Mouse (Mus musculus) NIH3T3 (cell line): Measurements from ENCODE around the gene Sart1.
A peak's percentile ranks its signal among the peaks of the same experiment; 100 is the strongest.

ENCODE experiments used
- DNase-seq: peaks from one replicate; pipeline ENCODE4 v3.0.0-alpha.2; 2012; ENCODE audit warnings: low read depth

Gene Sart1

GRCm38 (mm10) chr19:5388588-5389242 lies at the start of gene Sart1:
Sart1 (minus strand) TSS chr19:5388703.
- peak; percentile 98 for DNase-seq

- DNase-seq: peak; percentile 61
These were observed 45.4 kb upstream of the Sart1 start for GRCm38 (mm10) chr19:5433951-5434350.

DNA sequence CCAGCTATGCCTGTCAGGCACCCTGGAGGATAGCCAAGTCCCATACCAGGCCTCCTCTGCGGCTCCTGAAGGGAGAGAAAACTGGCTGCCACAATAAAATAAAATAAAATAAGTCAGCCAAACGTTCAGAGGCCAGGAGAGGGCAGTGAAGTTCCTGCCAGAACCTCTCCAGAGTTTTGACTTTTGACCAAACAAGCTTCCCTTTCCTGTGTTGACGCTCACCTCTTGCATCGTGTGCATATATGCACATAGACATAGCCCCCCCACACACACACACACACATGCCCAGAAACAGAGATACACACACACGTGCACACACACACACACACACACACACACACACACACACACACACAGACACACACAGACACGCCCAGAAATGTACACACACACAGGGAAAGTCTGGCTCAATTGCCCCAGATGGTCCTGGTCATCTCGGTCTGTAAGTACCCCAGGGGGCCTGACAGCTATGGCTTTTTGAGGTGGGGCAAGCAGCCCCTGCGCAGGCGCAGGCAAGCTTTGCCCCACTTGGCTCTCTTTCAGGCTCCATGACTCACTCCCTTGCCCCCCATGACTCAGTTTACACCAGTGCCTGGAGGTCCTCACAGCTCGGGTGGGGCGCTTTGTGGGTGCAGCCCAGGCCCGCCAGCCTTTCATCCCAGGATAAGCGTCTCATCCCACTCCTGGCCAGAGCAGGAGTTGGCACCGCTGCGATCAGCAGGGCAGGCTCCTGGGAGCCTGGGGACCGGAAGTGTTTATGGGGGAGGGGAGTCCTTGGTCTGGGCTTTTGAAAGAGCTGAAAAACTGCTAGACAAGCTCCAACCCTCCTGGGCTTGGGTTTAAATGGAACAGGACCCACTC lies 44.7 kb upstream of the Sart1 start:
- peak; percentile 94 for DNase-seq

GRCm38 (mm10) chr19:5431911-5432464 lies 43.5 kb upstream of the Sart1 start:
- DNase-seq: peak; percentile 93

GRCm38 (mm10) chr19:5430408-5430807 lies 41.9 kb upstream of the Sart1 start:
- DNase-seq: peak; percentile 37

DNA sequence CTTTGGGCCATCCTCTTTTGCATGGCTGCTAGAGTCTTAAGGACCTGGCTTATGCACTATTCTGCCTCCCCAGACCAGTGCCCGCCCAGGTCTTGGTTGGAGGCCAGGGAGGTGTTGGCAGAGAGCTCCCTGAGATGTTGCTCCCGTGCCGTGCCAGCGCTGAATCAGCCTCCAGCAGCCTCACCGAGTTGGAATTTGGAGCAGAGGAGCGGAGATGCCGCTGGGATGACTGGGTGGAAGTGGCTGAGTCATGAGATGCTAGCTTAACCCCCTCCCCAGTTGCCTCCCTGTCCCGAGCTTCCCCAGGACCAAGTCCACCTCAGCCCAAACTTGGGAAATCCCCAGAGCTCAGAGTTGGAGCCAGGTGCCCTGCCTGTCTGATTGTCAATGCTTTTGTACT lies 41.3 kb upstream of the Sart1 start:
- peak; percentile 98 for DNase-seq

DNA sequence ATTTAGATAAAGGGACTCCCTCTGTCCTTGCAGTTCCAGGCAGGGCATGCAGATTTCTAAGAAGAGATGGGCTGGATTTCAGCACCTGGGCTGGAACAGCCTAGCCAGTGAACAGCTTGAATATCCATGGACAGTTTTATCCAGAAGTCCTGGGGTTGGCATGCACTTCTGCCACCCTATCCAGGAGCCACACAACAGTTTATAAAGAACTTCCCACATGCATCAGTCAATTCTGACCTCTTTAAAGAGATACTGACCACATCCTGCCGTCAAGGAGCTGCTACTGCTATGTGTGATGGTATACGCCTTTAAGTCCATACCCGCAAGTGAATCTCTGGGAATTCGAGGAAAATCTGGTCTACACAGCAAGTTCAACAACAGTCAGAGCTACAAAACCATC lies 40.7 kb upstream of the Sart1 start:
- DNase-seq: no peak

DNA sequence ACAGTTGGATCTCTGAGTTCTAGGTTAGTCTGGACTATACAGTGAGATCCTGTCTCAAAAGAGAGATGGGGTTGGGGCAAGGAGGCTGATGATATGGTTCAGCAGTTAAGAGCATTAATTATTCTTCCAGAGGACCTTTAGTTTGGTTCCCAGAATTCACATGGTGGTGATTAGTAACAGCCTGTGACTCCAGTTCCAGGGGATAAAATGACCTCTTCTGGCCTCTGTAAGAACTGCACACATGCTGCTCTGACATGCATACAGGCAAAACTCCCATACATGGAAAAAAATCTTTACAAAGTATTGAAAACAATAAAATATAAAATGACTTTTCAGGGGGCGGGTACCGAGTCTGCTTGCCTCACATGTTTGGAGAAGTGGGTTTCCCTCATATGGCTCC lies 39.6 kb upstream of the Sart1 start:
- peak; percentile 83 for DNase-seq

DNA sequence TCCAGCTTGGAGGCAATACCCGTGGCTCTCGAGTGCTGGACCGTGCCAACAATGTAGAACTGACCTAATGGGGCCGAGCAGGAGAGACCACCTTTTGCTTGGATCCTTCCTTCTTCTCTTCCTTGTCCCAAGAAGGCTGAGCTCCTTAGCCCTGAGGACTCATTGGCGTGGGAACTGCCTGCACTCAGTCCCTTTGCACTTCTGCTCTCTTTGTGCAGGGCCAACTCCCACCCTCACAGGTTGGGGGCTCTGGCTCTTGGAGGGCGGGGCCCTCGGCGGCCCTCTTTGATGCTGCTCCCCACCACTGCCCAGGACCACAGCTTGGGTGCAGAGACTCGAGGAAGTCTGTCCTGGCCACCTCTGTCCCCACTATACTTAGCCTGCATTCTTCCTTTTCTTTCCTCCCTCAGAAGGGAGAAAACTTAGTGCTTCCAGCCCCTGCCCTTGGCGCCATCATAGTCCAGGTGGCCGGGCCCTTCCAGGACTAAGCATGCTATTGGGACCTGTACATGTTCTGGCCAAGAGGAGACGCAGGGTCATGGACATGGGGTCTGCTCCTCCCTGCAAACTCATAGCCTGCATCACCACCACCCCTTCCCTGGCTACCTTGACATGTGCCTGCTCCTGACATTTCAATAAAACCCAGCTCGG lies 38.3 kb upstream of the Sart1 start:
- DNase-seq: no peak

GRCm38 (mm10) chr19:5425906-5426565 lies 37.5 kb upstream of the Sart1 start:
- DNase-seq: no peak

DNA sequence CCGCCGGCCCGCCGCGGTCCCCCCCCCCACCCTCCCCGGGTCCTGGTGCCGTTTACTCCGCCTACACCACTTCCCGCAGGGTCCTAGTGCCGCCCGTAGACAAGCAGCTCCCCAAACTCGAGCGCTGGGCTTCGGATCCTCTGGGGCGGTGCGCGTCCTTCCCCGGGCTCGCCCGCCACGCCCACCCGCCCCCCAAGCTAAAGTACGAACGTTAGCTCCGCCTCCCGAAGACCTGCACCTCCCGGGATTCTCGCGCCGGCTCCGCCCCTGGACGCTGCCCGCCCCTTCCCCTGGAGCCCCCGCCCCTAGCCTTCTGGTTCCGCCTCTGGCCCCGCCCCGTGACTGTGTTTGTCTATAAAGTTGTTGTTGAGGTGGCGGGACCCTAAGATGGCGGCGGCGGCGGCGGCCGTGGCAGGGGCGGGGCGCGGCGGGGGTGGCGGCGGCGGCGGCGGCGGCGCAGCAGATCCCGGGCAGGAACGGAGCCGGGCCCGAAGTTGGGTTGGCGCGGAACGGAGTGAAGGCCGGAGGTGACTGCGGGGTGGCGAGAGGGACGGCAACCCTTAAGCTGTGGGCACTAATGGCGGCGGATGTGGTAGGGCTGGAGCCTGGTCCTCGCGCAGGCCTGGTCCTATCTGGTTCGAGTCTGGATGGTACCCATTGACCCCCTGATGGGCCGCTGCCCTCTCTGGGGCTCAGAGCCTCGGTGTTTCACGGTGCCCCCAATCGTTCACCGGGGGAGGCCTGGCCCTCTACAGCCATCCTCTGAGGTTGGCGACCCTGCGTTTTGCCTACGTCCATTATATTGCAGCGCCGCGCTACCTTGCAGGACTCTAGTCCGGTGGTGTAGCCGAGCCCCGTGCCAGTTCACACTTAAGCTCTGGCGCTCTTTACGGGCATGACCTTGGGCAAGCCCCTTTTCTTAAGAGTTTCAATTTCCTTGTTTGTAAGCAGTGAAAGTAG lies 36.6 kb upstream of the Sart1 start, which contains the start of the genes Drap1 and AI837181:
Drap1 (minus strand) TSS at position 198 of the 960 bp plus-strand sequence.
AI837181 (plus strand) TSS at position 363 of the 960 bp plus-strand sequence.
- peak; percentile 100 for DNase-seq

GRCm38 (mm10) chr19:5424092-5424781 lies 35.7 kb upstream of the Sart1 start:
- peak; percentile 81 for DNase-seq

- DNase-seq: no peak
These were observed 35.1 kb upstream of the Sart1 start for GRCm38 (mm10) chr19:5423561-5423960.

GRCm38 (mm10) chr19:5422895-5423443 lies 34.5 kb upstream of the Sart1 start:
- DNase-seq: no peak

GRCm38 (mm10) chr19:5422267-5422666 lies 33.8 kb upstream of the Sart1 start:
- DNase-seq: no peak

GRCm38 (mm10) chr19:5421784-5422183 lies 33.3 kb upstream of the Sart1 start:
- no peak for DNase-seq

- no peak for DNase-seq
These were observed 32.1 kb upstream of the Sart1 start for GRCm38 (mm10) chr19:5420579-5420978.

DNA sequence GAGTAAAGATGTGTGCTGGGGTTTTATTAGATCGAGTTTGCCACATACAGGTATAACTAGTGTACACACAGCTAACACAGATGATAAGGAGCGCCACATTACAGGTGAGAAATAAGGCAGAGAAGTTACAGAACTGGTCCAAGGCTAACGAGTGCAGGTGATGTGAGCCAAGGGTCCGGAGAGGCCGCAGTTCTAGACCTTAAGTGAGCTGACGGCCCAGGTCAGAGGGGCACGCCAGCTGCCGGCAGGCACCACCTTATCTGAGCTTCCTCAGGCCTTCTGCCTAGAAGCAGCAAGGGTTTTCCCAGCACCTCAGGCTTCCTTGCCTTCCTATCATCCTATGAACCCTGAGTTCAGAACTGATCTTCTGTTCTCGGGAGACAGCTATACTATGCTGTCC lies 31.1 kb upstream of the Sart1 start:
- no peak for DNase-seq

GRCm38 (mm10) chr19:5418750-5419466 lies 30.4 kb upstream of the Sart1 start:
- DNase-seq: no peak
